Mouse (Mus musculus) midbrain, embryonic 13.5 days (tissue): Measurements from ENCODE around the gene Cd38. TPM values are rescaled to one million over a fixed set of nuclear protein-coding genes. Genes with fewer than 3 reads are reported as not detected.
A peak's percentile ranks its signal among the peaks of the same experiment; 100 is the strongest.
"Not testable (repeated sequence)": the region's sequence is repeated elsewhere in the genome, so short reads cannot be mapped to it uniquely, and the experiment has no call there.

Source experiments
- ATAC-seq: fragments of 200-750 bp; cut with Nextera tagmentation; 2 replicates; pipeline ENCODE4 v1.8.0; 2017; ENCODE audit warnings: mild to moderate bottlenecking, moderate TSS enrichment, moderate library complexity
- H3K27ac ChIP-seq: fragments of 300-500 bp; sonication (generic); 2 replicates; pipeline ENCODE4 v1.5.1; 2015; ENCODE audit warnings: inconsistent platforms, mild to moderate bottlenecking, moderate library complexity
- H3K27me3 ChIP-seq: fragments of 300-500 bp; sonication (generic); 2 replicates; pipeline ENCODE4 v1.6.1; 2015; ENCODE audit warnings: mild to moderate bottlenecking, inconsistent platforms
- H3K36me3 ChIP-seq: fragments of 300-500 bp; sonication (generic); 2 replicates; pipeline ENCODE4 v1.6.1; 2015; ENCODE audit warnings: mild to moderate bottlenecking, inconsistent platforms
- H3K4me1 ChIP-seq: fragments of 300-500 bp; sonication (generic); replicated peaks from 2 replicates; pipeline ENCODE4 v1.6.1; 2015; ENCODE audit warnings: inconsistent platforms
- H3K4me2 ChIP-seq: fragments of 300-500 bp; sonication (generic); replicated peaks from 2 replicates; pipeline ENCODE4 v1.6.1; 2015; ENCODE audit warnings: moderate library complexity, mild to moderate bottlenecking, inconsistent platforms
- H3K4me3 ChIP-seq: fragments of 300-500 bp; sonication (generic); replicated peaks from 2 replicates; pipeline ENCODE4 v1.5.1; 2015; ENCODE audit warnings: mild to moderate bottlenecking, inconsistent platforms
- H3K9ac ChIP-seq: fragments of 300-500 bp; sonication (generic); replicated peaks from 2 replicates; pipeline ENCODE4 v1.6.1; 2015; ENCODE audit warnings: mild to moderate bottlenecking, inconsistent platforms
- H3K9me3 ChIP-seq: fragments of 300-500 bp; sonication (generic); 2 replicates; pipeline ENCODE4 v1.6.1; 2016; ENCODE audit warnings: mild to moderate bottlenecking, inconsistent platforms
- WGBS: fragments of 180-500 bp; shearing (Covaris S2); methylation state at CpG from one replicate; pipeline ENCODE4 v1.1.7; 2015; 5-methylcytosine and 5-hydroxymethylcytosine counted together
- polyA plus RNA-seq: library from polyadenylated mRNA; unstranded; fragments of >200 nt; fragmentation: Nextera tagmentation; extraction: Ambion mirVana; gene quantifications from 2 replicates; pipeline ENCODE4 v1.2.1, GENCODE M21; 2015

Gene Cd38
- polyA plus RNA-seq, 1 experiment from 2014 or later = 2.8 TPM

GRCm38 (mm10) chr5:43909213-43909612 lies 40.9 kb downstream of the Cd38 start:
- no peak overlapping the region for H3K27ac ChIP-seq
- 75% methylated on average over 9 of the region's 9 CpGs for WGBS

GRCm38 (mm10) chr5:43910006-43910405 lies 41.7 kb downstream of the Cd38 start:
- no peaks in the 10 kb centered on the region for H3K27me3 ChIP-seq
- H3K36me3 ChIP-seq = no peaks in the 10 kb centered on the region
- no peak overlapping the region for H3K4me2 ChIP-seq
- ATAC-seq = no peak
- no peak overlapping the region for H3K4me3 ChIP-seq
- no peaks in the 10 kb centered on the region for H3K9me3 ChIP-seq
- H3K27ac ChIP-seq = no peak overlapping the region
- WGBS = 98% methylated on average over 6 of the region's 6 CpGs
- H3K4me1 ChIP-seq = no peaks in the 10 kb centered on the region
- H3K9ac ChIP-seq = no peak overlapping the region

More at GRCm38 (mm10) chr5:43909213-43909612, 40.9 kb downstream of the Cd38 start:
- no peak overlapping the region for H3K4me3 ChIP-seq
- no peak overlapping the region for H3K9ac ChIP-seq
- ATAC-seq = no peak
- no peaks in the 10 kb centered on the region for H3K36me3 ChIP-seq
- no peak overlapping the region for H3K4me2 ChIP-seq
- H3K4me1 ChIP-seq = no peaks in the 10 kb centered on the region
- H3K27me3 ChIP-seq = no peaks in the 10 kb centered on the region
- no peaks in the 10 kb centered on the region for H3K9me3 ChIP-seq

- H3K36me3 ChIP-seq, H3K27me3 ChIP-seq, ATAC-seq, H3K9ac ChIP-seq, H3K9me3 ChIP-seq, H3K4me1 ChIP-seq, H3K4me3 ChIP-seq, H3K4me2 ChIP-seq, H3K27ac ChIP-seq: not testable (repeated sequence)
- WGBS = 96% methylated on average over 4 of the region's 4 CpGs
Observed at GRCm38 (mm10) chr5:43912844-43913243, 44.5 kb downstream of the Cd38 start, which contains the start of gene Gm7879. TSS of gene Gm7879 (plus strand) at chr5:43913144.

- H3K27ac ChIP-seq = no peak overlapping the region
- H3K4me2 ChIP-seq = no peak overlapping the region
- no peak overlapping the region for H3K9ac ChIP-seq
- no peaks in the 10 kb centered on the region for H3K27me3 ChIP-seq
- WGBS = 91% methylated on average over 4 of the region's 4 CpGs
- no peak overlapping the region for H3K4me3 ChIP-seq
- H3K9me3 ChIP-seq = no peaks in the 10 kb centered on the region
- no peaks in the 10 kb centered on the region for H3K4me1 ChIP-seq
- H3K36me3 ChIP-seq = no peaks in the 10 kb centered on the region
- ATAC-seq = no peak
Observed at GRCm38 (mm10) chr5:43915261-43915886, 47.0 kb downstream of the Cd38 start.

- Histone ChIP-seq H3K9ac (no peak overlapping the region), H3K27ac (no peak overlapping the region), H3K4me2 (no peak overlapping the region), H3K4me1 (no peaks in the 10 kb centered on the region), H3K36me3 (no peaks in the 10 kb centered on the region), H3K27me3 (no peaks in the 10 kb centered on the region), H3K9me3 (no peaks in the 10 kb centered on the region), H3K4me3 (no peak overlapping the region)
- 92% methylated on average over 11 of the region's 11 CpGs for WGBS
- ATAC-seq = no peak
Observed at GRCm38 (mm10) chr5:43921877-43922276, 53.5 kb downstream of the Cd38 start.

- no peaks in the 10 kb centered on the region for H3K27me3 ChIP-seq
- H3K27ac ChIP-seq = no peak overlapping the region
- H3K4me1 ChIP-seq = no peaks in the 10 kb centered on the region
- no peak overlapping the region for H3K4me3 ChIP-seq
- no peak overlapping the region for H3K9ac ChIP-seq
- no peak overlapping the region for H3K4me2 ChIP-seq
- WGBS = 38% methylated on average over 4 of the region's 4 CpGs
- no peak for ATAC-seq
- H3K36me3 ChIP-seq = no peaks in the 10 kb centered on the region
- no peaks in the 10 kb centered on the region for H3K9me3 ChIP-seq
Observed at GRCm38 (mm10) chr5:43923933-43924332, 55.6 kb downstream of the Cd38 start.

GRCm38 (mm10) chr5:43927729-43928128 lies 59.4 kb downstream of the Cd38 start:
- Histone ChIP-seq H3K36me3 (no peaks in the 10 kb centered on the region), H3K4me3 (no peak overlapping the region), H3K27ac (no peak overlapping the region), H3K4me1 (no peaks in the 10 kb centered on the region), H3K9ac (no peak overlapping the region), H3K27me3 (no peaks in the 10 kb centered on the region), H3K4me2 (no peak overlapping the region), H3K9me3 (no peaks in the 10 kb centered on the region)
- no peak for ATAC-seq

GRCm38 (mm10) chr5:43933269-43933668 lies 64.9 kb downstream of the Cd38 start:
- no peaks in the 10 kb centered on the region for H3K36me3 ChIP-seq
- H3K9me3 ChIP-seq = no peaks in the 10 kb centered on the region
- H3K4me2 ChIP-seq = no peak overlapping the region
- H3K9ac ChIP-seq = no peak overlapping the region
- WGBS = 62% methylated on average over 2 of the region's 2 CpGs
- H3K4me3 ChIP-seq = no peak overlapping the region
- H3K27ac ChIP-seq = no peak overlapping the region
- no peak for ATAC-seq
- H3K4me1 ChIP-seq = no peaks in the 10 kb centered on the region
- H3K27me3 ChIP-seq = no peaks in the 10 kb centered on the region

GRCm38 (mm10) chr5:43947330-43947977 lies 79.1 kb downstream of the Cd38 start:
- ATAC-seq = no peak
- H3K4me3 ChIP-seq = peak overlapping the region; percentile 37; the same call in 1 of the 2 replicates

GRCm38 (mm10) chr5:43948111-43948743 lies 79.9 kb downstream of the Cd38 start:
- no peaks in the 10 kb centered on the region for H3K9me3 ChIP-seq
- H3K36me3 ChIP-seq = no peaks in the 10 kb centered on the region
- H3K4me3 ChIP-seq = peak overlapping the region; percentile 37
- peak; percentile 91 for ATAC-seq
- peaks cover 17% of the 10 kb centered on the region for H3K4me1 ChIP-seq
- H3K27me3 ChIP-seq = no peaks in the 10 kb centered on the region
- H3K27ac ChIP-seq = no peak overlapping the region
- WGBS = 4% methylated on average over 27 of the region's 27 CpGs
- peak overlapping the region; percentile 32; the same call in 1 of the 2 replicates for H3K9ac ChIP-seq
- peak overlapping the region; percentile 72 for H3K4me2 ChIP-seq

More at GRCm38 (mm10) chr5:43947330-43947977, 79.1 kb downstream of the Cd38 start:
- Histone ChIP-seq H3K4me1 (peaks cover 17% of the 10 kb centered on the region), H3K9ac (peak overlapping the region; percentile 32; the same call in 1 of the 2 replicates), H3K27me3 (no peaks in the 10 kb centered on the region), H3K27ac (no peak overlapping the region), H3K36me3 (no peaks in the 10 kb centered on the region), H3K9me3 (no peaks in the 10 kb centered on the region), H3K4me2 (peak overlapping the region; percentile 72)
- 39% methylated on average over 9 of the region's 9 CpGs for WGBS

- no peak overlapping the region for H3K27ac ChIP-seq
- peak overlapping the region; percentile 72 for H3K4me2 ChIP-seq
- H3K27me3 ChIP-seq = no peaks in the 10 kb centered on the region
- WGBS = 2% methylated on average over 8 of the region's 8 CpGs
- H3K4me3 ChIP-seq = peak overlapping the region; percentile 11; the same call in 1 of the 2 replicates
- ATAC-seq = peak; percentile 37
- no peaks in the 10 kb centered on the region for H3K9me3 ChIP-seq
- H3K4me1 ChIP-seq = peaks cover 17% of the 10 kb centered on the region
- H3K9ac ChIP-seq = no peak overlapping the region
- no peaks in the 10 kb centered on the region for H3K36me3 ChIP-seq
Observed at GRCm38 (mm10) chr5:43948748-43949275, 80.5 kb downstream of the Cd38 start.

- no peak overlapping the region for H3K9ac ChIP-seq
- H3K27me3 ChIP-seq = no peaks in the 10 kb centered on the region
- no peak overlapping the region for H3K4me2 ChIP-seq
- no peak overlapping the region for H3K4me3 ChIP-seq
- H3K27ac ChIP-seq = no peak overlapping the region
- no peaks in the 10 kb centered on the region for H3K9me3 ChIP-seq
- no peak for ATAC-seq
- peaks cover 8% of the 10 kb centered on the region for H3K4me1 ChIP-seq
- no peaks in the 10 kb centered on the region for H3K36me3 ChIP-seq
- 88% methylated on average over 1 of the region's 1 CpGs for WGBS
Observed at GRCm38 (mm10) chr5:43953241-43953640, 84.9 kb downstream of the Cd38 start.
